ENCODE assay signal across 8 mouse cellular contexts in genomic region chr9:64774411-64774811, GRCm38 (mm10). TPM values are rescaled to one million over a fixed set of nuclear protein-coding genes. Genes with fewer than 3 reads are reported as not detected.
DNase-seq lines count a peak whose midpoint lies in the region; ATAC-seq and TF ChIP-seq lines count a peak whose summit lies in the region.

No protein-coding gene starts in this region.

- H3K27ac ChIP-seq in bone marrow macrophage, adult 2 months (ENCODE audit: insufficient read depth, low read depth, low read length), result peak overlapping the region; percentile 70
- H3K27ac ChIP-seq in heart, embryonic 12.5 days (ENCODE audit: poor library complexity, severe bottlenecking), result peak overlapping the region; percentile 85
- H3K27ac ChIP-seq in kidney, postnatal 0 days, result peak overlapping the region; percentile 51; the same call in 1 of the 2 replicates

- WGBS in heart, embryonic 12.5 days, result 19% methylated on average over 5 of the region's 5 CpGs
- 30% methylated on average over 5 of the region's 5 CpGs for WGBS in kidney, postnatal 0 days
- 39% methylated on average over 5 of the region's 5 CpGs for WGBS in lung, adult 2 months

- no peak overlapping the region for H3K4me3 ChIP-seq in bone marrow macrophage, adult 2 months (ENCODE audit: insufficient read depth, low read length)
- no peak overlapping the region for H3K4me3 ChIP-seq in heart, embryonic 12.5 days
- H3K4me3 ChIP-seq in kidney, postnatal 0 days (replicated peaks; ENCODE audit: low read depth, low read length), result no peak overlapping the region
- no peak overlapping the region for H3K4me3 ChIP-seq in lung, adult 2 months (replicated peaks; ENCODE audit: extremely low read depth, low read depth, low read length)

- no peak for TF ChIP-seq POLR2A in bone marrow macrophage, adult 2 months (IDR thresholded peaks at IDR 0.05; ENCODE audit: borderline replicate concordance, low read depth, low read length)
- no peak for TF ChIP-seq POLR2A in lung, adult 2 months (IDR thresholded peaks at IDR 0.05; ENCODE audit: borderline replicate concordance, extremely low read depth, low read depth, low read length)

- H3K36me3 ChIP-seq in heart, embryonic 12.5 days, result no peaks in the 10 kb centered on the region
- no peaks in the 10 kb centered on the region for H3K36me3 ChIP-seq in kidney, postnatal 0 days (ENCODE audit: insufficient read depth, low read length)

- TF ChIP-seq CTCF in bone marrow macrophage, adult 2 months (IDR thresholded peaks at IDR 0.05; ENCODE audit: low read depth, low read length), result no peak
- no peak for TF ChIP-seq CTCF in kidney, postnatal 0 days (IDR thresholded peaks at IDR 0.05; ENCODE audit: low read depth)
- TF ChIP-seq CTCF in lung, adult 2 months (IDR thresholded peaks at IDR 0.05; ENCODE audit: insufficient read depth, low read length), result no peak

- no peaks in the 10 kb centered on the region for H3K9me3 ChIP-seq in heart, embryonic 12.5 days (replicated peaks)
- H3K9me3 ChIP-seq in kidney, postnatal 0 days (replicated peaks; ENCODE audit: low read length), result no peaks in the 10 kb centered on the region

- H3K9ac ChIP-seq in heart, embryonic 12.5 days, result no peak overlapping the region
- 0 out of 2 replicates have a peak overlapping the region, but pooled peaks have one; percentile 3 for H3K9ac ChIP-seq in kidney, postnatal 0 days (ENCODE audit: low read depth, low read length)

- peak; percentile 54; the same call in 1 of the 2 replicates for ATAC-seq in heart, embryonic 12.5 days (ENCODE audit: insufficient number of reproducible peaks, low FRiP score)
- ATAC-seq in kidney, postnatal 0 days (replicated peaks; ENCODE audit: low FRiP score, low read depth), result no peak

- H3K4me2 ChIP-seq in heart, embryonic 12.5 days, result no peak overlapping the region
- no peak overlapping the region for H3K4me2 ChIP-seq in kidney, postnatal 0 days (ENCODE audit: low read length)

- H3K4me1 ChIP-seq in bone marrow macrophage, adult 2 months (ENCODE audit: control insufficient read depth, insufficient read depth, low read length), result peaks cover 31% of the 10 kb centered on the region
- peaks cover 49% of the 10 kb centered on the region for H3K4me1 ChIP-seq in heart, embryonic 12.5 days (replicated peaks)
- H3K4me1 ChIP-seq in kidney, postnatal 0 days (replicated peaks; ENCODE audit: insufficient read depth, low read length), result no peaks in the 10 kb centered on the region
- H3K4me1 ChIP-seq in lung, adult 2 months (ENCODE audit: control insufficient read depth, insufficient read depth, low read length), result no peaks in the 10 kb centered on the region

- no peaks in the 10 kb centered on the region for H3K27me3 ChIP-seq in heart, embryonic 12.5 days (replicated peaks)
- no peaks in the 10 kb centered on the region for H3K27me3 ChIP-seq in kidney, postnatal 0 days (ENCODE audit: insufficient read depth, low read length)

- DNase-seq in cerebellum, adult 9-11 months, result peak; percentile 56
- DNase-seq in kidney, postnatal 0 days (ENCODE audit: low spot score), result peak; percentile 9
- peak; percentile 63 for DNase-seq in lung, adult 2 months
- peak; percentile 49 for DNase-seq in retina, postnatal 7 days (ENCODE audit: low read depth, low spot score)
- no peak for DNase-seq in urinary bladder, postnatal 14 days (ENCODE audit: low spot score)
- no peak for DNase-seq in natural killer cell, adult 2 months (ENCODE audit: low spot score in 2 of 2)

RNA-seq across cellular contexts. Expression of gene Dennd4a, which starts 36.7 kb away (rescaled TPM):
- 14.9 and 18.3 TPM in 2 replicates for polyA plus RNA-seq in bone marrow macrophage, adult 2 months (2012; ENCODE audit: insufficient read depth, insufficient read length, missing spikeins)
- 5.4 and 8.0 TPM in 2 replicates for polyA plus RNA-seq in heart, embryonic 12.5 days (2016; fragmentation: Nextera tagmentation; extraction: Ambion mirVana)
- 2.7 and 3.6 TPM in 2 replicates for polyA plus RNA-seq in kidney, postnatal 0 days (2015; fragmentation: Nextera tagmentation; extraction: Ambion mirVana)
- polyA plus RNA-seq in lung, adult 2 months (2012; rRNA removed), result 9.0 and 16.5 TPM in 2 replicates

RNA-seq across cellular contexts. Expression of gene Rab11a, which starts 36.9 kb away (rescaled TPM):
- 349 and 394 TPM in 2 replicates for polyA plus RNA-seq in bone marrow macrophage, adult 2 months (2012; ENCODE audit: insufficient read depth, insufficient read length, missing spikeins)
- 325 and 346 TPM in 2 replicates for polyA plus RNA-seq in heart, embryonic 12.5 days (2016; fragmentation: Nextera tagmentation; extraction: Ambion mirVana)
- polyA plus RNA-seq in kidney, postnatal 0 days (2015; fragmentation: Nextera tagmentation; extraction: Ambion mirVana), result 1,132 and 1,149 TPM in 2 replicates
- polyA plus RNA-seq in lung, adult 2 months (2012; rRNA removed), result 74.4 and 109 TPM in 2 replicates

Comparison
In these comparisons a context has a peak if more than half of its experiments do, and no peak if none do; other contexts are left out.
1. DNase-seq: peak in cerebellum, adult 9-11 months (single experiment), kidney, postnatal 0 days (single experiment), lung, adult 2 months (single experiment) and retina, postnatal 7 days (single experiment); none in urinary bladder, postnatal 14 days (single experiment) and natural killer cell, adult 2 months (0 of 2).
2. Peak in every context shown above with its lines, with median percentiles within 50 percentile points of each other: H3K27ac ChIP-seq.